Mouse (Mus musculus) T-helper 17 cell (primary cell): ENCODE results near the gene 9130204L05Rik.

Experiments
- in situ Hi-C, 2 experiments: fragments of 300-600 bp; cut with MboI, MseI; formaldehyde crosslinking; loops; 1 replicate in 1 of 2; 2 replicates in 1 of 2; pipeline ENCODE4 v1.15.1; 2025; ENCODE audit warnings: high pct_unique_total_duplicates in 2 of 2

9130204L05Rik gene

GRCm38 (mm10) chr3:91090703-91091102 lies at the start of gene 9130204L05Rik:
Gene 9130204L05Rik (minus strand): TSS chr3:91090803.
- in situ Hi-C loops = no loop called here

- in situ Hi-C loops = no loop called here
Measured at GRCm38 (mm10) chr3:91108696-91109095, 18.1 kb upstream of the 9130204L05Rik start.

- in situ Hi-C loops = no loop called here
Measured at GRCm38 (mm10) chr3:91059211-91059610, 31.4 kb downstream of the 9130204L05Rik start.

GRCm38 (mm10) chr3:91052654-91053053 lies 37.9 kb downstream of the 9130204L05Rik start:
- in situ Hi-C loops = no loop called here
